Mouse (Mus musculus): ENCODE measurements around the gene Klrb1c. TPM values are rescaled to one million over a fixed set of nuclear protein-coding genes. Genes with fewer than 3 reads are reported as not detected.
"Not testable (repeated sequence)": the region's sequence is repeated elsewhere in the genome, so short reads cannot be mapped to it uniquely, and the experiment has no call there.

Gene Klrb1c
- polyA plus RNA-seq, 1 experiment = 1.8 TPM

- H3K4me1 ChIP-seq (ENCODE audit: control insufficient read depth, insufficient read depth, low read length) = no peaks in the 10 kb centered on the region
- H3K4me3 ChIP-seq (replicated peaks; ENCODE audit: extremely low read depth, low read depth, low read length) = no peak overlapping the region
- DNase-seq = no peak
- 50% methylated on average over 10 of the region's 10 CpGs for WGBS
- TF ChIP-seq CTCF (IDR thresholded peaks at IDR 0.05; ENCODE audit: insufficient read depth, low read length) (no peak), POLR2A (IDR thresholded peaks at IDR 0.05; ENCODE audit: borderline replicate concordance, extremely low read depth, low read depth, low read length) (no peak)
Observed at GRCm38 (mm10) chr6:128769481-128770253, 19.3 kb downstream of the Klrb1c start.

- no peak overlapping the region for H3K4me3 ChIP-seq (replicated peaks; ENCODE audit: extremely low read depth, low read depth, low read length)
- H3K4me1 ChIP-seq (ENCODE audit: control insufficient read depth, insufficient read depth, low read length) = no peaks in the 10 kb centered on the region
- WGBS = 80% methylated on average over 4 of the region's 4 CpGs
- TF ChIP-seq POLR2A (IDR thresholded peaks at IDR 0.05; ENCODE audit: borderline replicate concordance, extremely low read depth, low read depth, low read length) (no peak), CTCF (IDR thresholded peaks at IDR 0.05; ENCODE audit: insufficient read depth, low read length) (no peak)
- DNase-seq = no peak
Observed at GRCm38 (mm10) chr6:128768047-128768446, 21.0 kb downstream of the Klrb1c start.

GRCm38 (mm10) chr6:128766486-128767254 lies 22.3 kb downstream of the Klrb1c start:
- peak; percentile 38 for DNase-seq
- H3K4me3 ChIP-seq (replicated peaks; ENCODE audit: extremely low read depth, low read depth, low read length); H3K4me1 ChIP-seq (ENCODE audit: control insufficient read depth, insufficient read depth, low read length): not testable (repeated sequence)
- TF ChIP-seq CTCF (IDR thresholded peaks at IDR 0.05; ENCODE audit: insufficient read depth, low read length) = peak; percentile 63
- 44% methylated on average over 6 of the region's 6 CpGs for WGBS

- no peak for DNase-seq
- 74% methylated on average over 1 of the region's 1 CpGs for WGBS
- H3K4me1 ChIP-seq (ENCODE audit: control insufficient read depth, insufficient read depth, low read length) = 0 out of 2 replicates have a peak, but pooled peaks cover 3% of the 10 kb centered on the region
- H3K4me3 ChIP-seq (replicated peaks; ENCODE audit: extremely low read depth, low read depth, low read length) = no peak overlapping the region
- no peak for TF ChIP-seq POLR2A (IDR thresholded peaks at IDR 0.05; ENCODE audit: borderline replicate concordance, extremely low read depth, low read depth, low read length)
- TF ChIP-seq CTCF (IDR thresholded peaks at IDR 0.05; ENCODE audit: insufficient read depth, low read length) = no peak
Observed at GRCm38 (mm10) chr6:128765211-128765610, 23.8 kb downstream of the Klrb1c start.

- DNase-seq = no peak
- WGBS = 20% methylated on average over 5 of the region's 5 CpGs
Observed at GRCm38 (mm10) chr6:128764598-128764997, 24.4 kb downstream of the Klrb1c start.

GRCm38 (mm10) chr6:128763736-128764523 lies 25.1 kb downstream of the Klrb1c start:
- peak; percentile 92 for DNase-seq
- TF ChIP-seq POLR2A (IDR thresholded peaks at IDR 0.05; ENCODE audit: borderline replicate concordance, extremely low read depth, low read depth, low read length) (no peak), CTCF (IDR thresholded peaks at IDR 0.05; ENCODE audit: insufficient read depth, low read length) (peak; percentile 66)
- Histone ChIP-seq H3K4me1 (ENCODE audit: control insufficient read depth, insufficient read depth, low read length) (0 out of 2 replicates have a peak, but pooled peaks cover 3% of the 10 kb centered on the region), H3K4me3 (replicated peaks; ENCODE audit: extremely low read depth, low read depth, low read length) (peak overlapping the region; percentile 89)
- WGBS = 2% methylated on average over 30 of the region's 30 CpGs

More at GRCm38 (mm10) chr6:128764598-128764997, 24.4 kb downstream of the Klrb1c start:
- Histone ChIP-seq H3K4me3 (replicated peaks; ENCODE audit: extremely low read depth, low read depth, low read length) (no peak overlapping the region), H3K4me1 (ENCODE audit: control insufficient read depth, insufficient read depth, low read length) (0 out of 2 replicates have a peak, but pooled peaks cover 3% of the 10 kb centered on the region)
- TF ChIP-seq CTCF (IDR thresholded peaks at IDR 0.05; ENCODE audit: insufficient read depth, low read length) (no peak), POLR2A (IDR thresholded peaks at IDR 0.05; ENCODE audit: borderline replicate concordance, extremely low read depth, low read depth, low read length) (no peak)

GRCm38 (mm10) chr6:128762892-128763670 lies 25.9 kb downstream of the Klrb1c start:
- not testable (repeated sequence) for H3K4me3 ChIP-seq (replicated peaks; ENCODE audit: extremely low read depth, low read depth, low read length); H3K4me1 ChIP-seq (ENCODE audit: control insufficient read depth, insufficient read depth, low read length); DNase-seq
- 84% methylated on average over 10 of the region's 10 CpGs for WGBS

GRCm38 (mm10) chr6:128761144-128761540 lies 27.9 kb downstream of the Klrb1c start:
- no peak for TF ChIP-seq CTCF (IDR thresholded peaks at IDR 0.05; ENCODE audit: insufficient read depth, low read length)
- no peak for TF ChIP-seq POLR2A (IDR thresholded peaks at IDR 0.05; ENCODE audit: borderline replicate concordance, extremely low read depth, low read depth, low read length)
- Histone ChIP-seq H3K4me1 (ENCODE audit: control insufficient read depth, insufficient read depth, low read length) (0 out of 2 replicates have a peak, but pooled peaks cover 3% of the 10 kb centered on the region), H3K4me3 (replicated peaks; ENCODE audit: extremely low read depth, low read depth, low read length) (peak overlapping the region; percentile 27)
- WGBS = 44% methylated on average over 5 of the region's 5 CpGs
- DNase-seq = no peak

All from lung, adult 2 months (tissue).